Mouse (Mus musculus): ENCODE measurements around the gene Nfkbil1. TPM values are rescaled to one million over a fixed set of nuclear protein-coding genes. Genes with fewer than 3 reads are reported as not detected.
A peak's percentile ranks its signal among the peaks of the same experiment; 100 is the strongest.

Nfkbil1 gene
- total and polyA plus RNA-seq, 3 experiments = 15.2 to 25.9 (median 22.0) TPM

DNA sequence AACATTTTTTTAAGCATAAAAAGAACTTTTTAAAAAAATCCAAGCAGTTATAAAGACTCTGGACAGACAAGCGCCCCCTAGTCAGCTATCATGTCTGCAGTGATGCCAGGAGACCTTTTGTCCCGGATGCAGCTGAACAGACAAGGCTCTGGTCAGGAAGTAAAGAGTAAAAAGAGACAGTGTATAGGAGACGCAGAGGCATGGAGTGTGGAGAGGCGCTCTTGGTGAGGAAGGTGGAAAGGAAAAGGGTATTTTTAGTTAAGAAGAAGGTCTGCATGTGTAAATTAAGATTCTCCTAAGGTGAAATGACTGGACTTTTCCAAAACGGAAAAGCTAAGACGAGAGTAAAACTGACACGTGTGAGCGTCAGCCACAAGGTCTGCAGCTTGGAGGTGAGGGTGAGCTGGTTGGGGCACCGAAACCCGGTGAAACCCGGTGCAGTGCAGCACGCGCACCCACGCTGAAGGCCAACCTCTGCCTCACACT is 9.0 kb downstream of the Nfkbil1 start (continued):
- TF ChIP-seq CHD1 (IDR thresholded peaks at IDR 0.05; ENCODE audit: low read depth, low read length) = no peak

DNA sequence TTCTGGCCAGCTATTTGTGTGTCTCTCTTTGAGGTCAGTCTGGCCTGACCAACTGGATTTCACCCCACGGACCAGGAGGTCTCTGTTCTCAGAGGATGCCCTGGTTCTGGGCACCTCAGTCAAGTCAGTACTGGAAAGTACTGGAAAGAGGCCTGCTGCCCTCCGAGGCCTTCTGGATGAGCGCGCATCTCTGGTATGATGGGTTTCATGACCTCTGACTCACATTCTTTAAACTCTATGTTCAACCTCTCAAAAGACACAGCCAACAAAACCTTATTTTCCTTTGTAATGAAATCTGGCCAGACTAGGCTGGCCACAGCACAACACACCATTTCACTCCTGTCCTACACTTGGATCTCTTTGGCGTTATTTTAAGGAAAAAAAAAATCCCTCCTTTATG is 10.1 kb downstream of the Nfkbil1 start:
- Histone ChIP-seq H3K27me3 (replicated peaks) (no peaks in the 10 kb centered on the region), H3K4me3 (replicated peaks in 1 of 3; ENCODE audit: low read depth in 2 of 3, low read length in 2 of 3, poor library complexity in 1 of 3) (no peak overlapping the region), H3K79me2 (replicated peaks; ENCODE audit: control insufficient read depth, extremely low read depth, insufficient read depth, poor library complexity, severe bottlenecking) (peaks cover 3% of the 10 kb centered on the region), H3K4me2 (ENCODE audit: insufficient read depth, low read depth, poor library complexity, severe bottlenecking) (no peak overlapping the region), H3K36me3 (replicated peaks in 1 of 2; ENCODE audit: control insufficient read depth in 1 of 2, insufficient read depth in 1 of 2, low read length in 1 of 2) (peaks cover 50 to 78% of the 10 kb centered on the region in 2 experiments), H3K27ac (ENCODE audit: insufficient read depth, low read depth) (no peak overlapping the region), H3K4me1 (ENCODE audit: control insufficient read depth in 1 of 2, insufficient read depth in 2 of 2) (peaks cover 15 to 75% of the 10 kb centered on the region in 2 experiments), H3K9ac (ENCODE audit: insufficient read depth, low read depth) (no peak overlapping the region), H3K9me3 (replicated peaks; ENCODE audit: low read length) (no peaks in the 10 kb centered on the region)
- in situ Hi-C loops (cut with MboI; ENCODE audit: low pct_ligation_motif_present, low pct_unique_long_range_greater_than_20kb, low sequenced_read_pairs) = no loop called here
- TF ChIP-seq NRF1 (IDR thresholded peaks at IDR 0.05; ENCODE audit: low read depth, low read length) (no peak), HCFC1 (IDR thresholded peaks at IDR 0.05; ENCODE audit: low read depth, low read length) (no peak), BHLHE40 (IDR thresholded peaks at IDR 0.05; ENCODE audit: low read depth, low read length) (no peak), POLR2A (IDR thresholded peaks at IDR 0.05; ENCODE audit: low read depth, low read length) (no peak), MAFK (IDR thresholded peaks at IDR 0.05; ENCODE audit: insufficient replicate concordance, low read length) (no peak), PAX5 (IDR thresholded peaks at IDR 0.05; ENCODE audit: low read length) (no peak), MYC (IDR thresholded peaks at IDR 0.05; ENCODE audit: low read depth, low read length) (no peak), ZC3H11A (IDR thresholded peaks at IDR 0.05; ENCODE audit: low read depth, low read length) (no peak)
- dilution Hi-C loops (cut with MboI; ENCODE audit: extremely low pct_ligation_motif_present, extremely low pct_unique_long_range_greater_than_20kb, low sequenced_read_pairs) = no loop called here
- DNase-seq (ENCODE audit: extremely low read depth) = no peak

DNA sequence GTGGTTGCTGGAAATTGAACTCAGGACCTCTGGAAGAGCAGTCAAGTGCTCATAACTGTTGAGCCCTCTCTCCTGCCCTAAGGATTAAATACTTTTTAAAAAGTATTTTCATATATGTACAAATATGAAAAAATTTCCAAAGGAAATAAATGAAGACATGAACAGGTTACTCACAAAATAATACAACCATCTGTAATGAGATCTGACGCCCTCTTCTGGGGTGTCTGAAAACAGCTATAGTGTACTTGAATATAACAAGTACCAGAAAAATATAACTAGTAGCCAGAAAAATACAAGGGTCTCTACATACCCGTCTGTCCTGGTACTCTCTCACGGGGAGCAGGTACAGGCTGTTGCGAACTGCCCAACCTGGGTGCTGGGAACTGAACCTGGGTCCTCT is 11.0 kb downstream of the Nfkbil1 start:
- in situ Hi-C loops (cut with MboI; ENCODE audit: low pct_ligation_motif_present, low pct_unique_long_range_greater_than_20kb, low sequenced_read_pairs) (no loop called here), dilution Hi-C loops (cut with MboI; ENCODE audit: extremely low pct_ligation_motif_present, extremely low pct_unique_long_range_greater_than_20kb, low sequenced_read_pairs) (no loop called here)
- Histone ChIP-seq H3K4me2 (ENCODE audit: insufficient read depth, low read depth, poor library complexity, severe bottlenecking) (no peak overlapping the region), H3K9ac (ENCODE audit: insufficient read depth, low read depth) (no peak overlapping the region), H3K79me2 (replicated peaks; ENCODE audit: control insufficient read depth, extremely low read depth, insufficient read depth, poor library complexity, severe bottlenecking) (no peaks in the 10 kb centered on the region; the same call in none of the 2 replicates), H3K9me3 (replicated peaks; ENCODE audit: low read length) (no peaks in the 10 kb centered on the region), H3K27me3 (replicated peaks) (no peaks in the 10 kb centered on the region), H3K36me3 (replicated peaks in 1 of 2; ENCODE audit: control insufficient read depth in 1 of 2, insufficient read depth in 1 of 2, low read length in 1 of 2) (peaks cover 48 to 76% of the 10 kb centered on the region in 2 experiments), H3K27ac (ENCODE audit: insufficient read depth, low read depth) (no peak overlapping the region), H3K4me3 (replicated peaks in 1 of 3; ENCODE audit: low read depth in 2 of 3, low read length in 2 of 3, poor library complexity in 1 of 3) (no peak overlapping the region), H3K4me1 (ENCODE audit: control insufficient read depth in 1 of 2, insufficient read depth in 2 of 2) (peaks cover 21 to 76% of the 10 kb centered on the region in 2 experiments)
- TF ChIP-seq NELFE (IDR thresholded peaks at IDR 0.05; ENCODE audit: low read depth, low read length) (no peak), BHLHE40 (IDR thresholded peaks at IDR 0.05; ENCODE audit: low read depth, low read length) (no peak), MYC (IDR thresholded peaks at IDR 0.05; ENCODE audit: low read depth, low read length) (no peak), ELF1 (IDR thresholded peaks at IDR 0.05; ENCODE audit: low read depth, low read length) (no peak), NRF1 (IDR thresholded peaks at IDR 0.05; ENCODE audit: low read depth, low read length) (no peak), RCOR1 (conservative IDR thresholded peaks at IDR 0.05; ENCODE audit: low read depth, low read length) (no peak), SMC3 (IDR thresholded peaks at IDR 0.05; ENCODE audit: low read depth, low read length) (peak; percentile 13; the same call in 1 of the 2 replicates)
- DNase-seq (ENCODE audit: extremely low read depth) = no peak
